Mouse (Mus musculus): Measurements from ENCODE around the gene Vps45.

DNA sequence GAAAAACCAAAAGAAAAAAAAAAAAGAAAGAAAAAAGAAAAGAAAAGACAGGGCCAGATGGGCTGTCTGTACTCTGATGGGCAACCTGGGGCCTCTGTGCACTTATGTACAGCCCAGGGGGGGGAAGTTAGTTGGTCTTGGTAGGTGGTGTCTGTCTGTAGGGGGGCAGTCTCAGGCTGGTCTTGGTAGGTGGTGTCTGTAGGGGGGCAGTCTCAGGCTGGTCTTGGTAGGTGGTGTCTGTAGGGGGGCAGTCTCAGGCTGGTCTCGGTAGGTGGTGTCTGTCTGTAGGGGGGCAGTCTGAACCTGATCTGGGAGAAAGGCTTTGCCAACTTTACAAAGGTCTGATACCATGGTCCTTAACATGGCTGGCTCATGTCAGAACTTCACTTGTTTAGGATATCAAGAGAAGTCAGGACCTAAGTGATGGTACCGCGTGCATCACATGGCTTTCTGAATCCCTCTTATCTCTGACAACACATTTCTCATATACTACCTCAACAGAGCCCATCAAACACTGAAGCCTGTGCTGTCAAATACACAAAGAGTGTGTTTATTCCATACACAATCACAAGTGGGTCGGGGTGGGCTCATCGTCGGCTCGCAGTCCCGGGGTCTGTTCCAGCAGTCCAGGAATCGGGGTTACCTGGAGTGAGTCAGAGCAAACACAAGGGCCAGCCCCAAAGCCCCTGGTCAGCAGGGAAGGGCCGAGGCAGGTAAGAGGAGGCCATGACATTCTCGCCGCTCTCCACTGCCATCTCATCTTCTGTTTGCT is 58.8 kb downstream of the Vps45 start:
- TF ChIP-seq CTCF (IDR thresholded peaks at IDR 0.05; ENCODE audit: low read depth, low read length) (no peak), GATA1 (IDR thresholded peaks at IDR 0.05; ENCODE audit: borderline replicate concordance, low read length) (no peak), TAL1 (conservative IDR thresholded peaks at IDR 0.05; ENCODE audit: low read depth, low read length) (peak; percentile 76)
